Mouse (Mus musculus): ENCODE measurements at regions not wholly inside any gene's neighbourhood (a gene's known extent, or its start where the extent isn't known, plus 50 kb on each side); places are given as distances from the start of the nearest gene placed in this dataset.
"Not testable (repeated sequence)": the region's sequence is repeated elsewhere in the genome, so short reads cannot be mapped to it uniquely, and the experiment has no call there.

GRCm38 (mm10) chrX:40707176-40707575 is 693.5 kb upstream of the Gria3 start:
- DNase-seq (ENCODE audit: low spot score in 2 of 2); H3K27ac ChIP-seq; H3K4me3 ChIP-seq: not testable (repeated sequence)

GRCm38 (mm10) chrX:40708631-40709030 is 692.0 kb upstream of the Gria3 start:
- no peak for DNase-seq (ENCODE audit: low spot score in 2 of 2)
- H3K27ac ChIP-seq, result no peak overlapping the region
- H3K4me3 ChIP-seq, result no peak overlapping the region
- no peak for TF ChIP-seq CTCF (conservative IDR thresholded peaks at IDR 0.05)

GRCm38 (mm10) chrX:40740701-40741344 is 659.8 kb upstream of the Gria3 start:
- Histone ChIP-seq H3K27ac (peak overlapping the region; percentile 28; the same call in 1 of the 2 replicates), H3K4me3 (no peak overlapping the region)
- DNase-seq (ENCODE audit: low spot score in 2 of 2), result peak; percentile 11 to 48
- TF ChIP-seq CTCF (conservative IDR thresholded peaks at IDR 0.05), result no peak
